Mouse (Mus musculus): ENCODE measurements around the gene Olfr983.

Gene Olfr983

DNA sequence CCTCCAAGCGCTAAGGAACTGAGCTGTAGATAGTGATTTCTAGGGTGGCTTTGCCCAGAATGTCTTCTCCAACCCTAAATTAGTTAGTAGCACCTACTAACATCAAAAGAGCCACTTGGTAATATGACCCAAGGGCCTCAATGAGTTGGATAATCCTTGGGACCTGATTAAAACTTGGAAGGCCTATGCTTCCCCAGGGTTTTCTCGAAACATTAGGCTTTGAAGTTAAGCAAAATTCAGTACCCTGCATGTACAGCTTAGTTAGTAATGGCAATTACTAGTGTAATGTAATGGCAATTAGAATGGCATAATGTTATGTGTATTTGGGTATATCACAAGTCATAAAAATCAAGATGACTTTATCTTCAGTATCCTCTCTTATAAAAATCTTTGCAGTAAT, at the start of gene Olfr983:
Gene Olfr983 (minus strand): TSS at position 101 of the 400 bp plus-strand sequence.
- DNase-seq (ENCODE audit: low spot score): no peak

DNA sequence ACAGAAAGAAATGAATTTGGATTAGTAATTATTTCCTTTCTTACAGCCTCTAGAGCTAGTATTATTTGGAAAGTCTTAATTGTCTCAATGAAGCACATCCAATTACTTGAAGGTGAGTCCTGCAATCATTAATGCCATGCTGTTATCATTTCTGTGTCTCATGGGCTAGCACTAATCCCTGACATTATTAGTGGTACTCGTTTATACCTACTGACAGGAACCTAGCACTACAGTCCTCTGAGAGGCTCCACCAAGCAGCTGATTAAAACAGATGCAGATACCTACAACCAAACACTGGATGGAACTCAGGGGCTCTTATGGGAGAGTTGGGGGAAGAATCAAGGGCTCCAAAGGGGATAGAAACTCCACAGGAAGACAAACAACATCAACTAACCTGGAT, 48.1 kb upstream of the Olfr983 start:
- no peak for DNase-seq (ENCODE audit: low spot score)

DNA sequence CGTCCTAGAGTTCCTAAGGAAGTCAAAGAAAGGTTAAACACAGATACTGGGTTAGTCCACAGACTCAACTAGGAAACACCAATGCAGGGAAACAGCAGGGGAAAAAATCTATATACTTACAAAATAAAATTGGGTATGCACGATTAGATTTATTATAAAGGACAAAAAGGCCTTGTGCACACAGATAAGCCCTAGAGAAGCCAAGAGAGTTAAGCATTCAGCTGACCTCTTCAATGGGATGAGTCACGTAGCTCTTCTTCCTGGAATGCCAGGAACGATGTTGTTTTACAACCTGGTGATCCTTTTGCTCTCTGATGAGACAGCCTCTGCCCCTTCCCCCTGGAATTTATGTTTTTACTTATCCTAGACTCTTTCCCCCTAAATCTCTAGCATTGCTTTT, 46.1 kb upstream of the Olfr983 start:
- no peak for DNase-seq (ENCODE audit: low spot score)

DNA sequence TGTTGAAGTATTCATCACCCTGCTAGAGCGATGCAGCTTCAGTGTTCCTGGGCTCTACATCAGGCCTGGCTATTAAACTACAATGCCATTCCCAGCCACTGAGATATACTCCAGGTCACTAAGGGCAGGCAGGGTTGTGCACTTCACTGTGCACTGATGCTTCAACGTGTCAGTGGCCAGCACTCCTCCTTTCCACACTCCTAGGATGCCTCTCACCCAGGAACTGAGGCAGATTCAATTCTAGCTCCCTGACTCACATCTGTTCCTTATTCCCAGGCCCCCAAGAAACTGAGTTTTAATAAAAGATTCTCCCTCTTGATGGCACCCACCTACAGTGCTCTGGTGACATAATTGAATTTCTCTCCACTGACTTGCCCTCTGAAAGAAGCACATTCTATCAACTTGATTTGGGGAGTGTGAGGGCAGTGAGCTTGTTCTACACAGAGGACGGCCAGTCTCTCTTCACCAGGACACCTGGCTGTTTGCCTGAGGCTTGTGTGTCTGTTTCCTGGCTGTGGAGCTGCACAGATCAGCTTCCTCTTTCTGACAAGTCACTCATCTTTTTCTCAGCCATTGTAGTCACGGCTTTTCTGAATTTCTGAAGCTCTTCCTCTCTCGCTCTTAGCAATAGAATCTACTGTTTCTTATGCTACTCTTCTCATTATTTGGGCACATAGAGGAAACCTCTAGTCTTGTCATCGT, 43.7 kb upstream of the Olfr983 start:
- DNase-seq (ENCODE audit: low spot score): no peak

DNA sequence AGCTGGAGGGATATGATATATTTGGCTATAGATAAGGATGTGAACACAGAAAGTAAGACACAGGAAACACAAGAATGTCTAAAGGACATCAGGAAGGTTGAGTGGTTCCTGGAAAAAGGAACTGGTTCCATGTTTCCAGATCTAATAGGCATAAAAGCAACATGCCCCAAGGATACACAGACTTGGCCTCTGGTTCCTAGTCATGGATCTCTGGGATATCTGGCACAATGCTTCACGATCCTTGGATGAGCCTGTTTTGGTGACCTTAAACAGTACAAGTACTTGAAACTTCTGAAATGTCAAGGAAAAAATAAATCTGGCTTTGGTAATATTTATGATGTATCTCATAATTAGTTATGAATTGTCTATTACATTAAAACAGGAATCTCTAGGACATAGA, 37.2 kb upstream of the Olfr983 start:
- DNase-seq (ENCODE audit: low spot score): no peak

DNA sequence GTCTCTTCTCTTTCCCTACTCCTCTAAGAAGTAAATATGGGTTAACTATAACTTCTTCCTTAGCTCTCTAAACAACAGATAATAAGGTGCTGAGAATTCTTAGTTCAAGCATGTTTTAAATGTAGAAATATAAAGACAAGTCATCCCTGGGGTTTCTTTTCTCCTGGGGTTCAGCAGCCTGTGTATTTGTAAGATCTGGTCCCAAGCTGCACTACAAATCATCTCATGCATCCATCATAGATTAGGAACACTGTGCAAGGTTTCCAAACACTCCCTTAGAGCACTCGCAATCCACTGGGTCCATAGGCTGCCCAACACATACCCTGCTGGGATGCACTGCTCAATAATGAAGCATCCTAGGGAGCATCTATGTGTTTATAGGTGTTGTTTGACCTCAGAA, 36.7 kb upstream of the Olfr983 start, which contains the start of gene Olfr985:
Gene Olfr985 (minus strand): TSS at position 101 of the 400 bp plus-strand sequence.
- DNase-seq (ENCODE audit: low spot score): no peak

DNA sequence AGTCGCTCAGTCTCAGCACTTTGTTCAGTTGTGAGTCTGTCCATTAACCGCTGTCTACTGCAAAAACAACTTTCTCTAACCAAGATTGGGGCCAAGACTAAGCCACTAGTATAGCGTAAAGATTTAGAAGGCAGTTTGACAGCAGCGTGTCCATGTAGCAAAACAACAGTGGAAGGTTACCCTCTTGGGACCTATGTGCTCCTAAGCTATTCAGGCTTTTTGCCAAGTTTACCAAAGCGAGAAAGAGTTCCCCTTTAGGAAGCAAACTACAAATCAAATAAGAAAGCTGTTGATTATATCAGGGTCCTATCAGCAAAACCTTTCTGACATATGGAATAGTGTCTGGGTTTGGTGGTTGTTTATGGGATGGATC, 23.9 kb upstream of the Olfr983 start:
- no peak for DNase-seq (ENCODE audit: low spot score)

DNA sequence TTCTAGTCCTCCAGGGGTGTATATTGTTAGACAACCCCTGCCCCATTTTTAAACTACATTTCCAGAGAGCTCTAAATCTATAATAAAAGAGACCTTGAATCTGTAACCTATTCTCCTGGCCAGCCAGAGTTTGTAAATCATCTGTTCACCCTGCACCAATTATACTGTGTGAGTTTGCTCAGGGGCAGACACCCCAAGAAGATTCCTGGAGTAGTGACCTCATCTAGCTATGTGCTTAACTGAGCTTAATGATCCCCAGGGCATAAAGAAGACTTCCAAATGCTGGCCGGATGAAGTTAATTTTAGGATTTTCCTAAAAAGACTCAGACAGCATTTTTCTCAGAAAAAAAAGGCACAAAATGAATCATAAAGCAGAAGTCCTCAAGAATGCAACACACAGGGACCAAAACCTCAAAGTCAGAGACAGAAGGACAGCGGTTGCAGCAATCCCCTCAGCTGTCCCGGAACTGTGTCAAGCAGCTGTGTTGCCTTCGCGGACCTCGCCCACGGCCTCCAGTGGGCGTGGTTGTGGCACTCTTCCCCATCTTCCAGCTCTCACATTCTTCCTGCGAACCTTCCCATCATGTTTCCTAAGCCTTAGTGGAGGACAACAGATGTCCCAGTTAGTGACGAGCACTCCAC, 23.4 kb upstream of the Olfr983 start:
- DNase-seq (ENCODE audit: low spot score): no peak

DNA sequence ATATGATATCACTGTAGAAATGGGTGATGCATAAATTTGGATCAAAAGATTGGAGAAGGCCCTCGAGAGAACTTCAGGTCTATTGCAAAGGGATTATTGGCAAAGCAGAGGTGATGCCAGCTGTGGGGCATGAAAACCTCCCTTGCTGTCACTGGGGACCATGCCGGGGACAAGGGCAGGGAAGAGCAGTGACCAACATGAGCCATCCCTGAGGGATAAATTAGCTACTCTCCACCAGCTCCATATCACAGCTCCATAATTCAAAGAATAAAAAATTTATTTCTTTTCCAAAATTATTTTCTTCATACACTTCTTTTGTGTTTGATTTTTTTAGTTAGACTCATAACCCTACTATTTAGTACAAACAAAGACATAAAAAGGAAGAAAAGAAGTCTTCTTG, 20.7 kb upstream of the Olfr983 start, which contains the start of gene Olfr984:
Gene Olfr984 (minus strand): TSS at position 101 of the 400 bp plus-strand sequence.
- DNase-seq (ENCODE audit: low spot score): no peak

DNA sequence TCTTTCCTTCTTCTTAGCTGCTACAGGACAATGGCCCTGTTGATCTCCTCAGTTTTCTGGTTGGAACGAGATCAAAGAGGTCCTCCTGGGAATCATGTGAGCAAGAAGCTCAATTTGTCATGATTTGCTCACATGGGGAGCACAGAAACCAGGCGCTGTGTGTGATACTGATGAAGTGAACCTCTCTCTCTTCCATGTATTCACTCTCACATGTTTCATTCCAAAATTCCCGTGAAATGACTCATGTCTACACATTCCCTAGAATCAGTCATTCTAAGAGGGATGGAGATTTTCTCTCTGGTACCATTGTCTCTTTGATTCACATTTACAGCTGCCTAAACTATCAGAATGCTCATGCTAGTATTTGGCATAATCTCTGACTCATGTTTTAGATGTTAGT, 1.4 kb upstream of the Olfr983 start:
- no peak for DNase-seq (ENCODE audit: low spot score)

DNA sequence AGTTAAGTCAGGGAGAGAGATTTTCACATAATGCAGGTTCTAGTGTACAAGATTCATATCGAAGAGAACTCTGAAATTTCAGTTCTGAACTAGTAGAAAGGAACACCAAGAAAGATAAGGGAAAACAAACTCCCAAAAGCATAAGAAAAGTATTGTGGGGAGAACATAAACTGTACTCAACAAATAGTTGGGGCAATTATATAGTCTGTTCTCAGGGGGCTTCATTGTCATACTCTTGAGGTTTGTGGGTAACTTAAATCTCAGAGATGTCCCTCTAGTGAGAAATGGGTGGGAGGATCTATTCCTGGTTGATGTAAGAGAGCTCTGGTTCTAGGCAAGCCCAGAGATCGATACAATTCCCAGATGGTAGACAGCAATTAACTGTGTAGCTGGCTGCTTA, 19.9 kb downstream of the Olfr983 start, which contains the start of gene Olfr982:
Gene Olfr982 (plus strand): TSS at position 301 of the 400 bp plus-strand sequence.
- no peak for DNase-seq (ENCODE audit: low spot score)

DNA sequence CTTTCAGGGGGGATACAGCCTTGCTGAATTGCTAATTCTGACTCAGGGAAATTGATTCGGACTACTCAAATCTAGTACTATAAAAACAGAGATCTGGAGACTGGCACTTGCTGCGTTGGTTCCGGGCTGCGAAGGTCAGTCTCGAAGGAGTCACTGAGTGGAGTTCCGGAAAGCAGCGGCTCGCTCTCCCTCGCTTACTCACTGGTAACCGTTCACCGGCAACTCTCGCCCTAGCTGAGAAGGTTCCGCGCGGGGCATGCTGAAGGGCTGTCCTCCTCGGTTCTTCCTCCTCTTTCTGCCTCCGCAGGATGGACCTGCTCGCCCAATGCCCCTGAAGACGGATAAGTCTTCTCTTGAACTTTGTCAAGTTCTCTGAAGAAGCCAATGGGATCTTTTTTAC, 43.3 kb downstream of the Olfr983 start:
- no peak for DNase-seq (ENCODE audit: low spot score)

All from c-Kit-positive CD71-positive TER-119-positive erythroid progenitor cells, embryonic 14.5 days (primary cell).